Mouse (Mus musculus) CD4-positive naive resting alpha-beta T cell, adult 57 days (primary cell): ENCODE data around the gene Zfp950. TPM values are rescaled to one million over a fixed set of nuclear protein-coding genes. Genes with fewer than 3 reads are reported as not detected.

Experiments used
- total RNA-seq: library from RNA; stranded (reverse); gene quantifications from one replicate; pipeline ENCODE4 v1.2.4, GENCODE M21; 2023

Gene Zfp950
- total RNA-seq = 32.9 TPM

DNA sequence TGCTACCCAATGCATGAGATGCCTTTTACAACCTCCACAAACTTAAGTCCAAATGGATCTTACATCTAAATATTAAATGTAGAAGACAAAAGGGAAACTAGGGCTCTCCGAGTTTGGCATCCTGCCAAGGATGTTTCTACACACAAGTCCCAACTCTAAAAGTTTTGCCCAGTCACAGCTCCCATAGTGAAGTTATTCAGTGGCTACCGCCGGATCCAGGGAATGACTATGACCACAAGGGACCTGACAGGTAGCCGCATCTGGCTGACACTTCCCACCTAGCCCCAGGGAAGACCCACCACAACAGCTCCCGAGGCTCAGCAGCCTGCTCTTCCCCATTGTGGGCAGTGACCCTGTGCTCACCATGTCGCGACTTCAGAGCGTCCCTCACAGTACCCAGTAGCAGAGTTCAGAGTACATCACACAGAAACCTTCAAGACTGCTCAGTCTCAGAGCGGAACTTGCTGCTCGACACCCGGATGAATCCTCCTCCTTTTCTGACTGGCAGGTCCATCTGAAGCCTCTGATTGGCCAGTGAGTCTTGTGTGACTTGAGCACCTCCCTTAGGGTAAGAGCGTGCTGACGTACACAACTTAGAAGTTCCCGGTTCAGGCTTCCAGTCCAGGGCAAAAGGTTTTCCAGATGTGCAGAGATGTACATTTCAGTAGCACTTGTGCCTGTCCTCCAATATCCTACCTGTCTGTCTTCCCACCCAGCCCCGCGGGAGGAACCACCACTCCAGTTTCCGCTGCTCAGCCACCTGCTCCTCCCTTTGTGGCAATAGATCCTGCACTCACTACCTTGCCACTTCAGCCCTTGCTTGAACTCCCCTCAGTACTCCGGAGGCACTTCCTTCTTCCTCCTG lies at the start of gene Zfp950:
Zfp950 (minus strand) TSS at position 499 of the 865 bp plus-strand sequence.

GRCm38 (mm10) chr19:61183590-61183989 lies 43.0 kb upstream of the Zfp950 start, which contains the start of gene Gm6020:
Gene Gm6020, plus strand, starts transcription at chr19:61183890.

GRCm38 (mm10) chr19:61175756-61176324 lies 35.2 kb upstream of the Zfp950 start, which contains the start of gene Gm7102:
Gene Gm7102, minus strand, starts transcription at chr19:61176309.

Other genes with a start within 250 kb of the Zfp950 start
- not detected for gene Gm7102, start 35.5 kb upstream of the Zfp950 start, total RNA-seq
- not detected for gene Gm6020, start 43.0 kb upstream of the Zfp950 start, total RNA-seq
- 16.4 TPM for gene Csf2ra, start 87.6 kb upstream of the Zfp950 start, total RNA-seq
- not detected for gene Gm21060, start 156.2 kb upstream of the Zfp950 start, total RNA-seq